Mouse (Mus musculus): ENCODE measurements around the gene Gsg1l2. TPM values are rescaled to one million over a fixed set of nuclear protein-coding genes. Genes with fewer than 3 reads are reported as not detected.

The Gsg1l2 gene
- polyA plus RNA-seq, 1 experiment: not detected

DNA sequence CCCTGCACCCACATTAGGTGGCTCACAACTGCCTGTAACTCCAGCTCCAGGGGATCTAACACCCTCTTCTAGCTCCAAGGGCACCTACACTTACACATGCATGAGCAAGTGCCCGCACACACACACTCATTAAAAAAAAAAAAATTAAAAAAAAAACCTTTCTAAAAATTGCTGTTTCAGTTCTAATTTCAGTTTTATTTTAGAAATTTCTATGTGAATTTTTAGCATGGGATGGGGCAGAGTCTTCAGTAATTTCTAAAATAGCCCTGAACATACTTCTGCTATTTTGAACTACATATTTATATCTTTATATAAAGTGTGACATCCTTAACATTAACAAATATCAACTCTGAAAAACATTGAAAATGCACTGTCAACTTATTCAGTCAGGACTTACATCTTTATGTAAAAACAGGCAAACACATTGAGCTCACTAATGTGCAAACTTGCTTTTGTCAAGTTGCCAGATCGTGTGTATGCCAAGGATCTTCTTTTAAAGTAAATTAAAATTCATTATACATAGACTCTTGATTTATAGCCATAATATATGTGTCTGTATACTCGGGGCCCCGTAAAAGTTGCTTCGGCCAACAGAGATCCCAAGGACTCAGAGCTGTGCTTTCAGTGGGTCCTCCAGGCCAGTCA is 35.4 kb upstream of the Gsg1l2 start:
- Histone ChIP-seq H3K27me3 (ENCODE audit: control insufficient read depth, insufficient read depth, low read length) (no peaks in the 10 kb centered on the region), H3K27ac (ENCODE audit: control insufficient read depth, insufficient read depth, low read length) (no peak overlapping the region), H3K4me1 (replicated peaks; ENCODE audit: control insufficient read depth, insufficient read depth, low read length) (no peaks in the 10 kb centered on the region), H3K36me3 (ENCODE audit: control insufficient read depth, insufficient read depth, low read length) (no peaks in the 10 kb centered on the region), H3K4me3 (ENCODE audit: control insufficient read depth, insufficient read depth, low read length) (no peak overlapping the region)
- 92% methylated on average over 5 of the region's 5 CpGs for WGBS
- no peak for DNase-seq
- no peak for TF ChIP-seq POLR2A (IDR thresholded peaks at IDR 0.05; ENCODE audit: control insufficient read depth, extremely low read depth, insufficient read depth, low read length, poor library complexity)
- TF ChIP-seq CTCF (IDR thresholded peaks at IDR 0.05; ENCODE audit: borderline replicate concordance, control insufficient read depth, extremely low read depth, insufficient read depth, low read length, poor library complexity): no peak

DNA sequence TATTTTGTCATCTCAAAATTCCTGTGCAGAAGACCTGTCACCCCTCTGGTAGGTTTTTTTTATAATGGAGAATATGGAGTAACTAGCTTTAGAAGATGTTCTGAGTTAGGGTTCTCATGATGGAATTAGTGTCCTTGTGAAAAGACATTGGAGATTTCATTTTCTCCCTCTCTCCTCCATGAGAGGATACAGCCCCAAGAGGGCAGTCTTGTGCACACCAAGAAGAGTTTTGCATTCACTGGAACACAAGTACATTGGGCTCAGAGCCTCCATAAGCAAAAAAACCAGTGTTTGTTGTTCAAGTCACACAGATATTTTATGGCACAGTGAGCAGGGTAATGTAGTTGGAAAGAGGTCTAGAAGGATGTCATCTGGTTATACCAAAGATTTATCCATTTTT is 32.8 kb upstream of the Gsg1l2 start:
- H3K27me3 ChIP-seq (ENCODE audit: control insufficient read depth, insufficient read depth, low read length): no peaks in the 10 kb centered on the region
- TF ChIP-seq CTCF (IDR thresholded peaks at IDR 0.05; ENCODE audit: borderline replicate concordance, control insufficient read depth, extremely low read depth, insufficient read depth, low read length, poor library complexity) (no peak), POLR2A (IDR thresholded peaks at IDR 0.05; ENCODE audit: control insufficient read depth, extremely low read depth, insufficient read depth, low read length, poor library complexity) (no peak)
- H3K4me3 ChIP-seq (ENCODE audit: control insufficient read depth, insufficient read depth, low read length): no peak overlapping the region
- H3K36me3 ChIP-seq (ENCODE audit: control insufficient read depth, insufficient read depth, low read length): no peaks in the 10 kb centered on the region
- no peaks in the 10 kb centered on the region for H3K4me1 ChIP-seq (replicated peaks; ENCODE audit: control insufficient read depth, insufficient read depth, low read length)
- H3K27ac ChIP-seq (ENCODE audit: control insufficient read depth, insufficient read depth, low read length): no peak overlapping the region
- no peak for DNase-seq

DNA sequence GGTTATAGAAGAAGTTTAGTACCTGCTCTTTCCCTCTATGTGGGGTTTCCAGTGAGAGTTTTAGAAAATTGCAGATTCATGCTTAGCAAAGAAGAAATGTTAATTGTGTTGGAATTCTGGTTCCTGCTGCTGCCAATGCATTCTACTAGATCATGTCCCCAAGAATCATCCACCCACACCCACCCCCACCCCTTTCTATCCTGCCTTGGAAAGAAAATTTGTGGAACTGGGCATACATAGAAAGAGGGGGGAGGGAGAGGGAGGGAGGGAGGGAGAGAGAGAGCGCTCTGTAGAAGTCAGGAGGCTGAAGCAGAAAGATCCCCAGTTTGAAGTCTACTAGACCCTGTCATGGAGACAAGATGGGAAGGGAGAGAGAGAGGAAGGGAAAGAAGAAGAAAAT is 18.1 kb upstream of the Gsg1l2 start:
- Histone ChIP-seq H3K27ac (ENCODE audit: control insufficient read depth, insufficient read depth, low read length) (no peak overlapping the region), H3K4me3 (ENCODE audit: control insufficient read depth, insufficient read depth, low read length) (no peak overlapping the region), H3K4me1 (replicated peaks; ENCODE audit: control insufficient read depth, insufficient read depth, low read length) (no peaks in the 10 kb centered on the region), H3K27me3 (ENCODE audit: control insufficient read depth, insufficient read depth, low read length) (no peaks in the 10 kb centered on the region), H3K36me3 (ENCODE audit: control insufficient read depth, insufficient read depth, low read length) (no peaks in the 10 kb centered on the region)
- TF ChIP-seq POLR2A (IDR thresholded peaks at IDR 0.05; ENCODE audit: control insufficient read depth, extremely low read depth, insufficient read depth, low read length, poor library complexity): no peak
- TF ChIP-seq CTCF (IDR thresholded peaks at IDR 0.05; ENCODE audit: borderline replicate concordance, control insufficient read depth, extremely low read depth, insufficient read depth, low read length, poor library complexity): no peak
- WGBS: 86% methylated on average over 1 of the region's 1 CpGs
- DNase-seq: no peak

DNA sequence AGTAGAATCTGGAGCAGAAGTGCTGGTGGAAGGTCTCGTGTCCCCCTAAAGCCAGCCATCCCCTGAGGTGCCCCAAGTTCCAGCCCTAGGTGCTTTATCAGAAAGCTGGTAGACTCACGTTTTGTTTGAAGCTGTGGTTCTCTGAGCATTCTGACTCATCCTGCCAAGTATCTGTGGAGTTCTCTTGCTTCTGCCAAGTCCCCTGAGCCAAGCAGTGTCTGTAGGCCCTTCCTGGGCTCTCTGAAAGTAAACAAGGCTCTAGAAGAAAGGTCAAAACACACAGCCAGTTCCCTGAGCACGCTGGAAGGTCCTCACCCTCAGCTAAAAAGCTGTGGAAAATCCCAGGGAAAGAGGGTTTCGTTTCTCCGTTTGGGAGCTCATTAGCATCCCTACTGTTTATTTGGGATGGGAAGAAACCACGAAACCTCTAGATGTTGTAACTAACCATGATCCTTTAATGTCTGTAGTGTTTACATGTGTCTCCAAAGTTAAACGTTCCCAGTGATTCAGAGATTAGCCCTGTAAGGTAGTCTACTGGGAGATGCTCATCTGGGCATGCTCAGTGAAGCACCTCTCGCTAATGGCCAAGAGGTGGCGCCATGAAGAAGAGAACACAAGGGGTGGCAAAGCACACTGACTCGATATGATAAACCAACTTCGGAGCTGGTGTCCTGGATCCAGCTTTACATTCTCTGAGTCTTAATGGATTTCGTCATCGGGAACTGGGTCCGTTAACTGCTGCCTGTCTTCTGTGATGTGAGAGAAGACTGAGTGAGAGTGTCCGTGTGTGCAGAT is 16.8 kb upstream of the Gsg1l2 start:
- H3K4me1 ChIP-seq (replicated peaks; ENCODE audit: control insufficient read depth, insufficient read depth, low read length): no peaks in the 10 kb centered on the region
- H3K27me3 ChIP-seq (ENCODE audit: control insufficient read depth, insufficient read depth, low read length): no peaks in the 10 kb centered on the region
- no peak overlapping the region for H3K4me3 ChIP-seq (ENCODE audit: control insufficient read depth, insufficient read depth, low read length)
- TF ChIP-seq POLR2A (IDR thresholded peaks at IDR 0.05; ENCODE audit: control insufficient read depth, extremely low read depth, insufficient read depth, low read length, poor library complexity): no peak
- no peak for TF ChIP-seq CTCF (IDR thresholded peaks at IDR 0.05; ENCODE audit: borderline replicate concordance, control insufficient read depth, extremely low read depth, insufficient read depth, low read length, poor library complexity)
- no peak overlapping the region for H3K27ac ChIP-seq (ENCODE audit: control insufficient read depth, insufficient read depth, low read length)
- H3K36me3 ChIP-seq (ENCODE audit: control insufficient read depth, insufficient read depth, low read length): no peaks in the 10 kb centered on the region
- no peak for DNase-seq
- 66% methylated on average over 15 of the region's 15 CpGs for WGBS

DNA sequence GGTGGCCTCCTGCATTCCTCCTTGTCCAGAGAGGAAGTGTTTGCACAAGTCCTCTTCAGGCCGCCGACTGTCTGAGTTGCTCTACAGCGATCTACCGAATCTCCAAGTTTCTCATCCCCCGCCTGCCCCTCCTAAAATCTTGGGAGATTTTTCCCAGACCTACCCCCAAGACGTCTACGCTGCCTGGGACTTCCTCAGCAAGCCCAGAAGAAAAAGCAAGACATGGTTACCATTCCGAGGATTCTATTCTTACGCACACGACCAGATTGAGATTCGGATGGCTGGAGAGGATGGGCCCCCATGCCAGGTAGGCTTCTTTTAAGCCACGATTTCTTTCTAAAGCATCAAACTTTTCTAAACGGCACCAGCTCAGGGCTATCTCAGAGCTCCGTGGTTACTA is 3.4 kb upstream of the Gsg1l2 start, which contains the start of gene Glp2r:
Gene Glp2r, minus strand, starts transcription at position 101 of the 400 bp plus-strand sequence.
- Histone ChIP-seq H3K27ac (ENCODE audit: control insufficient read depth, insufficient read depth, low read length) (no peak within 1 kb of the TSS), H3K4me3 (ENCODE audit: control insufficient read depth, insufficient read depth, low read length) (no peak within 1 kb of the TSS), H3K4me1 (replicated peaks; ENCODE audit: control insufficient read depth, insufficient read depth, low read length) (no peaks in the 10 kb centered on the region), H3K36me3 (ENCODE audit: control insufficient read depth, insufficient read depth, low read length) (no peaks in the 10 kb centered on the region), H3K27me3 (ENCODE audit: control insufficient read depth, insufficient read depth, low read length) (no peaks in the 10 kb centered on the region)
- WGBS: 83% methylated on average over 14 of the region's 14 CpGs
- TF ChIP-seq CTCF (IDR thresholded peaks at IDR 0.05; ENCODE audit: borderline replicate concordance, control insufficient read depth, extremely low read depth, insufficient read depth, low read length, poor library complexity): no peak
- no peak for TF ChIP-seq POLR2A (IDR thresholded peaks at IDR 0.05; ENCODE audit: control insufficient read depth, extremely low read depth, insufficient read depth, low read length, poor library complexity)
- no peak for DNase-seq

DNA sequence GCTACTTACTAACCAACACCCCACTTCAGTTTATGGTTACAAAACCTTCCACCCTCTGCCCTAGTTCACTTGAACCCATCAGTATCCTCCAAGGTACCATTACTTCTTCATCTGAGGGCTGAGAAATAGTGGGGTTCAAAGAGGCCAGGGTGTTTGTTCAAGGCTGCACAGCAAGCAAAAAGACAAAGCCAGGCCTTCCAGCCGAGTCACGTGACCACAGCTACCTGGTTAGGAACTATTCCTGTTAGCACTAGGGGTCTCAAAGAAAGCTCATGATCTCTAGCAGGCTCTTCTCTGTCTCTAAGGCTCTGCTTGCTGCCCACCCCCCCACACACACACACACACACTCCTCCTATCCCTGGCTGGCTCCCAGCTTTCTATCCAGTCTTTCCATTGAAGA is 2.7 kb upstream of the Gsg1l2 start:
- H3K4me1 ChIP-seq (replicated peaks; ENCODE audit: control insufficient read depth, insufficient read depth, low read length): no peaks in the 10 kb centered on the region
- no peak for DNase-seq
- 79% methylated on average over 2 of the region's 2 CpGs for WGBS
- H3K27ac ChIP-seq (ENCODE audit: control insufficient read depth, insufficient read depth, low read length): no peak overlapping the region
- TF ChIP-seq CTCF (IDR thresholded peaks at IDR 0.05; ENCODE audit: borderline replicate concordance, control insufficient read depth, extremely low read depth, insufficient read depth, low read length, poor library complexity) (no peak), POLR2A (IDR thresholded peaks at IDR 0.05; ENCODE audit: control insufficient read depth, extremely low read depth, insufficient read depth, low read length, poor library complexity) (no peak)
- H3K27me3 ChIP-seq (ENCODE audit: control insufficient read depth, insufficient read depth, low read length): no peaks in the 10 kb centered on the region
- H3K4me3 ChIP-seq (ENCODE audit: control insufficient read depth, insufficient read depth, low read length): no peak overlapping the region
- no peaks in the 10 kb centered on the region for H3K36me3 ChIP-seq (ENCODE audit: control insufficient read depth, insufficient read depth, low read length)

Measured in thymus, adult 2 months (tissue).